8 mouse cellular contexts compared by ENCODE assay signal in the genomic region with DNA sequence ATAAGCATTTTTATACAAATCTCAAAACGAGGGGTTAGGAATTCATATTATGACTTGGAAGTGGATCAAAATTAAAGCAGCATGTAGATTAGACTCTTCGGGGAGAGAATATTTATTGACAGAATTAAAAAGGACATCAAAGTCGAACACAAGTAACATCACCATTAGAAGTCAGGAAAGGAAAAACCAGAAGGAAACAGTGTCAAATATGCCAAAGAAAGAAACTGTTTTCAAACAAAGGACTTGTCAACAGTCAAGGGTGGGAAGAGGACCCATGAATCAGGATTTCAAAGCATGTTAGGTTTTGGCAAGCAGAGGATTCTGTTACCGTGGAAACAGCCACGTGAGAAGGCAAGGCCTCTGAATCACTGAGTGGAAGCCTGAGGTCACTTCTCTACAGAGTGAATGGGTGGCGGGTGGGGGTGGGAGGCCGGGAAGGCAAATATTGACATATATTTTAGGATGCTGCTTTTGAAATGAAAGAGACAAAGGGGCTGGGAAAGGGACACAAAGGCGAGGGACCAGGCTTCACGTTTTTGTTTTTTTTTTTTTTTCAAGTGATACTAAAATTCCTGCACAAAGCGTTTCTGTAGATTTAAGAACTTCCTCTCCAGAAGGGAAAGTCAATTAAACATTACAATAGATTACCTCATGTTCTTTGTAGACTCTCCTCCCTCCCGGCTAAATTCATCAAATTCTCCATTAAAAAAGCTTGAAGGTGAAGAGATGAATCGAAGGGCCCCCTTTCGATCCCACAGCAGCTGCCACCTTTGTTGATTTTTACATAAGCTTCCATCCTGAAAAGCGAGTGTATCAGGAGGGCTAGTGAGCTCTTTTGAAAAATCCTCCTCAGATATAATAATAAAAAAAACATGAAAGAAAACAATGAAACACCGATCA. TPM values are rescaled to one million over a fixed set of nuclear protein-coding genes. Genes with fewer than 3 reads are reported as not detected.
DNase-seq lines count a peak whose midpoint lies in the region; ATAC-seq and TF ChIP-seq lines count a peak whose summit lies in the region.
"Had no signal": no experiment of that assay in that cellular context is flagged by ENCODE, and none has a peak within 500 bp of the region (broad histone marks: within the 10 kb centered on the region; RNA-seq: fewer than 3 reads in every experiment).

No protein-coding gene starts in this region.

- no peaks in the 10 kb centered on the region for H3K27me3 ChIP-seq in forebrain, postnatal 0 days (ENCODE audit: insufficient read depth, low read length)

- peak; percentile 97 for ATAC-seq in forebrain, postnatal 0 days

- peak overlapping the region; percentile 67 for H3K27ac ChIP-seq in forebrain, postnatal 0 days (ENCODE audit: low read depth, low read length)
- no peak overlapping the region for H3K27ac ChIP-seq in left cerebral cortex, adult 2 months

- no peak for TF ChIP-seq CTCF in forebrain, postnatal 0 days (IDR thresholded peaks at IDR 0.05; ENCODE audit: low read depth)
- TF ChIP-seq CTCF in left cerebral cortex, adult 2 months (IDR thresholded peaks at IDR 0.05): no peak

- H3K9ac ChIP-seq in forebrain, postnatal 0 days: no peak overlapping the region

- no peaks in the 10 kb centered on the region for H3K36me3 ChIP-seq in forebrain, postnatal 0 days (ENCODE audit: insufficient read depth)

- H3K4me2 ChIP-seq in forebrain, postnatal 0 days (ENCODE audit: low read depth): peak overlapping the region; percentile 19

- intact Hi-C loops in left cerebral cortex, adult 2 months (cut with DNase I): no loop called here

- WGBS in forebrain, postnatal 0 days: 11% methylated on average over 15 of the region's 15 CpGs

- peaks cover 11% of the 10 kb centered on the region; the same call in 1 of the 2 replicates for H3K4me1 ChIP-seq in forebrain, postnatal 0 days (ENCODE audit: insufficient read depth)

- no peak overlapping the region for H3K4me3 ChIP-seq in forebrain, postnatal 0 days (ENCODE audit: low read depth, low read length)
- H3K4me3 ChIP-seq in left cerebral cortex, adult 2 months: no peak overlapping the region

- H3K9me3 ChIP-seq in forebrain, postnatal 0 days (ENCODE audit: low read length): no peaks in the 10 kb centered on the region

- peak; percentile 87 for DNase-seq in Muller cell, postnatal 12 days (ENCODE audit: inconsistent ontology term)
- DNase-seq in adrenal gland, postnatal 25 days: peak; percentile 23
- DNase-seq in forebrain, postnatal 0 days: peak; percentile 89
- peak; percentile 22 to 31 for DNase-seq in left cerebral cortex, adult 2 months (ENCODE audit: extremely low spot score in 1 of 2, low spot score in 2 of 2)
- DNase-seq in retina, postnatal 7 days (ENCODE audit: low read depth, low spot score): peak; percentile 9
- no peak for DNase-seq in spleen, adult 12 weeks (ENCODE audit: low spot score)
- DNase-seq in spleen, adult 18-20 months: no peak

RNA-seq across cellular contexts. Expression of a gene that starts 18.3 kb away (rescaled TPM):
- total RNA-seq in adrenal gland, postnatal 25 days (2021): not detected in 2 replicates
- 0.24 TPM in 1 of 2 replicates, not detected in the other for total RNA-seq in forebrain, postnatal 0 days (2014; rRNA removed)
- polyA plus RNA-seq in forebrain, postnatal 0 days (2015; fragmentation: Nextera tagmentation; extraction: Ambion mirVana): 0.20 and 0.68 TPM in 2 replicates
- total RNA-seq in left cerebral cortex, adult 2 months (2021): not detected
- polyA plus RNA-seq: intestine, embryonic 14.5 days had no signal

Comparison
In these comparisons a context has a peak if more than half of its experiments do, and no peak if none do; other contexts are left out.
1. DNase-seq: peak in Muller cell, postnatal 12 days (single experiment), adrenal gland, postnatal 25 days (single experiment), forebrain, postnatal 0 days (single experiment), left cerebral cortex, adult 2 months (2 of 2) and retina, postnatal 7 days (single experiment); none in spleen, adult 12 weeks (single experiment) and spleen, adult 18-20 months (0 of 2).